ENCODE assay signal across 26 mouse cellular contexts in genomic region chr5:112406017-112406416, GRCm38 (mm10). TPM values are rescaled to one million over a fixed set of nuclear protein-coding genes. Genes with fewer than 3 reads are reported as not detected.
DNase-seq lines count a peak whose midpoint lies in the region; ATAC-seq and TF ChIP-seq lines count a peak whose summit lies in the region.
"Had no signal": no experiment of that assay in that cellular context is flagged by ENCODE, and none has a peak within 500 bp of the region (broad histone marks: within the 10 kb centered on the region; RNA-seq: fewer than 3 reads in every experiment).

No protein-coding gene starts in this region.

- H3K36me3 ChIP-seq in heart, embryonic 10.5 days: no peaks in the 10 kb centered on the region
- no peaks in the 10 kb centered on the region for H3K36me3 ChIP-seq in midbrain, embryonic 11.5 days (ENCODE audit: control insufficient read depth, insufficient read depth, low read length)
- H3K36me3 ChIP-seq in midbrain, embryonic 16.5 days (ENCODE audit: control insufficient read depth, insufficient read depth, low read length): no peaks in the 10 kb centered on the region
- H3K36me3 ChIP-seq in G1E (replicated peaks): no peaks in the 10 kb centered on the region
- H3K36me3 ChIP-seq: embryonic facial prominence, embryonic 15.5 days; forebrain, embryonic 10.5 days; heart, embryonic 13.5 days; hindbrain, embryonic 13.5 days had no signal

- 22% methylated on average over 3 of the region's 3 CpGs for WGBS in heart, embryonic 10.5 days
- 77% methylated on average over 3 of the region's 3 CpGs for WGBS in midbrain, embryonic 11.5 days
- 66% methylated on average over 3 of the region's 3 CpGs for WGBS in midbrain, embryonic 16.5 days

- peak; percentile 81 for DNase-seq in heart, embryonic 10.5 days (ENCODE audit: low spot score)
- no peak for DNase-seq in heart, postnatal 14 days
- peak; percentile 2 for DNase-seq in midbrain, embryonic 11.5 days (ENCODE audit: low spot score, missing footprints)
- DNase-seq in G1E (ENCODE audit: low spot score): peak; percentile 39
- no peak for DNase-seq in frontal cortex, postnatal 10 days (ENCODE audit: low spot score in 2 of 2)
- DNase-seq: adrenal gland, postnatal 10 days; cerebellum, adult 11-12 months; cerebellum, adult 9-10 months; embryo, embryonic 11 days; gastrocnemius, postnatal 36 days; heart, adult 18-20 months had no signal

- H3K27me3 ChIP-seq in heart, embryonic 10.5 days (ENCODE audit: insufficient read depth, poor library complexity, severe bottlenecking): peaks cover 39% of the 10 kb centered on the region
- H3K27me3 ChIP-seq in midbrain, embryonic 11.5 days (ENCODE audit: control insufficient read depth, insufficient read depth, low read length): no peaks in the 10 kb centered on the region
- no peaks in the 10 kb centered on the region for H3K27me3 ChIP-seq in midbrain, embryonic 16.5 days (ENCODE audit: control insufficient read depth, insufficient read depth, low read depth, low read length)
- H3K27me3 ChIP-seq in G1E (ENCODE audit: insufficient read depth, low read length): 0 out of 2 replicates have a peak, but pooled peaks cover 5% of the 10 kb centered on the region
- H3K27me3 ChIP-seq: hindbrain, embryonic 13.5 days had no signal

- H3K4me2 ChIP-seq in midbrain, embryonic 11.5 days: no peak overlapping the region
- no peak overlapping the region for H3K4me2 ChIP-seq in midbrain, embryonic 16.5 days (ENCODE audit: low read length)
- H3K4me2 ChIP-seq: embryonic facial prominence, embryonic 15.5 days; heart, embryonic 13.5 days; hindbrain, embryonic 13.5 days had no signal

- H3K9ac ChIP-seq in midbrain, embryonic 11.5 days (ENCODE audit: low read length): no peak overlapping the region
- no peak overlapping the region for H3K9ac ChIP-seq in midbrain, embryonic 16.5 days (ENCODE audit: low read depth, low read length)
- H3K9ac ChIP-seq: embryonic facial prominence, embryonic 15.5 days; heart, embryonic 13.5 days; hindbrain, embryonic 13.5 days had no signal

- H3K4me3 ChIP-seq in heart, embryonic 10.5 days: no peak overlapping the region
- H3K4me3 ChIP-seq in midbrain, embryonic 11.5 days (ENCODE audit: low read depth, low read length): no peak overlapping the region
- H3K4me3 ChIP-seq in midbrain, embryonic 16.5 days (ENCODE audit: low read depth, low read length): no peak overlapping the region
- no peak overlapping the region for H3K4me3 ChIP-seq in G1E (ENCODE audit: low read depth, low read length)
- H3K4me3 ChIP-seq: embryonic facial prominence, embryonic 15.5 days; erythroblast, embryonic 14.5 days; forebrain, embryonic 10.5 days; heart, embryonic 13.5 days; hindbrain, embryonic 13.5 days had no signal

- H3K27ac ChIP-seq in heart, embryonic 10.5 days: no peak overlapping the region
- no peak overlapping the region for H3K27ac ChIP-seq in midbrain, embryonic 11.5 days (ENCODE audit: low read depth, low read length)
- no peak overlapping the region for H3K27ac ChIP-seq in midbrain, embryonic 16.5 days (ENCODE audit: low read length)
- H3K27ac ChIP-seq: embryonic facial prominence, embryonic 15.5 days; forebrain, embryonic 10.5 days; heart, embryonic 13.5 days; hindbrain, embryonic 13.5 days; hindbrain, postnatal 0 days had no signal

- peaks cover 6% of the 10 kb centered on the region for H3K4me1 ChIP-seq in heart, embryonic 10.5 days
- H3K4me1 ChIP-seq in midbrain, embryonic 11.5 days (ENCODE audit: control insufficient read depth, insufficient read depth, low read length): peaks cover 5% of the 10 kb centered on the region
- H3K4me1 ChIP-seq in midbrain, embryonic 16.5 days (ENCODE audit: control insufficient read depth, insufficient read depth, low read length): peaks cover 16% of the 10 kb centered on the region
- H3K4me1 ChIP-seq in G1E (ENCODE audit: insufficient read depth, low read depth, low read length): no peaks in the 10 kb centered on the region

- no peak for TF ChIP-seq CTCF in G1E (IDR thresholded peaks at IDR 0.05; ENCODE audit: low read depth, low read length)

- no peaks in the 10 kb centered on the region for H3K9me3 ChIP-seq in heart, embryonic 10.5 days
- H3K9me3 ChIP-seq in midbrain, embryonic 11.5 days (ENCODE audit: control insufficient read depth, low read length): no peaks in the 10 kb centered on the region
- no peaks in the 10 kb centered on the region for H3K9me3 ChIP-seq in midbrain, embryonic 16.5 days (replicated peaks; ENCODE audit: control insufficient read depth, low read length, poor library complexity, severe bottlenecking)
- peaks cover 5% of the 10 kb centered on the region for H3K9me3 ChIP-seq in G1E (replicated peaks)
- H3K9me3 ChIP-seq: embryonic facial prominence, embryonic 15.5 days; forebrain, embryonic 10.5 days; heart, embryonic 13.5 days; hindbrain, embryonic 13.5 days had no signal

- ATAC-seq in midbrain, embryonic 11.5 days (ENCODE audit: low FRiP score): no peak
- ATAC-seq in midbrain, embryonic 16.5 days: no peak
- ATAC-seq in G1E (ENCODE audit: extremely low read depth, insufficient number of reproducible peaks, low FRiP score, poor library complexity, severe bottlenecking): no peak
- peak; percentile 68; the same call in 1 of the 2 replicates for ATAC-seq in megakaryocyte-erythroid progenitor cell, adult 5-6 weeks (replicated peaks; ENCODE audit: low FRiP score, low TSS enrichment, poor library complexity, severe bottlenecking)
- ATAC-seq: forebrain, embryonic 14.5 days; hindbrain, postnatal 0 days had no signal

- intact Hi-C loops in heart, postnatal 14 days (cut with DNase I): no loop called here

RNA-seq across cellular contexts. Expression of gene Asphd2, which starts 11.4 kb away (rescaled TPM):
- polyA plus RNA-seq in heart, embryonic 10.5 days (2016; fragmentation: Nextera tagmentation; extraction: Ambion mirVana): 4.3 and 6.8 TPM in 2 replicates
- total RNA-seq in heart, postnatal 14 days (2021): under 1 TPM; 0.55 to 0.80 TPM
- polyA plus RNA-seq in midbrain, embryonic 11.5 days (2014; fragmentation: Nextera tagmentation; extraction: Ambion mirVana): 35.4 and 48.3 TPM in 2 replicates
- 58.8 and 66.2 TPM in 2 replicates for polyA plus RNA-seq in midbrain, embryonic 16.5 days (2015; fragmentation: Nextera tagmentation; extraction: Ambion mirVana)
- total RNA-seq in G1E (2014; fragmentation: Nextera tagmentation) (not detected in 2 replicates), G1E (2017) (0.12 and 0.16 TPM in 2 replicates)
- polyA plus RNA-seq in G1E (2012): not detected in 2 replicates
- not detected in 2 replicates for total RNA-seq in megakaryocyte-erythroid progenitor cell, adult 5-6 weeks (2014; fragmentation: Nextera tagmentation)
- total RNA-seq in megakaryocyte-erythroid progenitor cell, adult 5-6 weeks (2017): not detected in 2 replicates
- total RNA-seq: CH12.LX; hematopoietic stem cell, adult 5-6 weeks had no signal
- polyA plus RNA-seq: erythroblast, embryonic 14.5 days had no signal

RNA-seq across cellular contexts. Expression of gene Gm6588, which starts 43.2 kb away (rescaled TPM):
- polyA plus RNA-seq in heart, embryonic 10.5 days (2016; fragmentation: Nextera tagmentation; extraction: Ambion mirVana): 0.11 TPM in 1 of 2 replicates, not detected in the other
- total RNA-seq in heart, postnatal 14 days (2021): not detected
- not detected in 2 replicates for polyA plus RNA-seq in midbrain, embryonic 11.5 days (2014; fragmentation: Nextera tagmentation; extraction: Ambion mirVana)
- 1.0 and 1.6 TPM in 2 replicates for polyA plus RNA-seq in midbrain, embryonic 16.5 days (2015; fragmentation: Nextera tagmentation; extraction: Ambion mirVana)
- total RNA-seq in G1E (2014; fragmentation: Nextera tagmentation) (not detected in 2 replicates), G1E (2017) (0.16 TPM in 1 of 2 replicates, not detected in the other)
- not detected in 2 replicates for polyA plus RNA-seq in G1E (2012)
- total RNA-seq in megakaryocyte-erythroid progenitor cell, adult 5-6 weeks (2014; fragmentation: Nextera tagmentation): not detected in 2 replicates
- not detected in 2 replicates for total RNA-seq in megakaryocyte-erythroid progenitor cell, adult 5-6 weeks (2017)
- total RNA-seq: adrenal gland, postnatal 10 days; CH12.LX; gastrocnemius, adult 8-10 months; gastrocnemius, postnatal 36 days; heart, adult 18-20 months; hematopoietic stem cell, adult 5-6 weeks; hindbrain, postnatal 0 days had no signal
- polyA plus RNA-seq: embryonic facial prominence, embryonic 11.5 days; embryonic facial prominence, embryonic 15.5 days; erythroblast, embryonic 14.5 days; heart, embryonic 13.5 days; heart, postnatal 0 days; intestine, embryonic 14.5 days had no signal

RNA-seq across cellular contexts. Expression of gene Gm6583, which starts 50.2 kb away (rescaled TPM):
- polyA plus RNA-seq in heart, embryonic 10.5 days (2016; fragmentation: Nextera tagmentation; extraction: Ambion mirVana): 0.18 and 0.28 TPM in 2 replicates
- under 1 TPM in 1 of 2 experiments, not detected in 1; 0.10 TPM for total RNA-seq in heart, postnatal 14 days (2021)
- polyA plus RNA-seq in midbrain, embryonic 11.5 days (2014; fragmentation: Nextera tagmentation; extraction: Ambion mirVana): not detected in 2 replicates
- polyA plus RNA-seq in midbrain, embryonic 16.5 days (2015; fragmentation: Nextera tagmentation; extraction: Ambion mirVana): 0.17 and 0.29 TPM in 2 replicates
- total RNA-seq in G1E (2014; fragmentation: Nextera tagmentation) (not detected in 2 replicates), G1E (2017) (not detected in 2 replicates)
- polyA plus RNA-seq in G1E (2012): not detected in 2 replicates
- total RNA-seq in megakaryocyte-erythroid progenitor cell, adult 5-6 weeks (2014; fragmentation: Nextera tagmentation): not detected in 2 replicates
- not detected in 2 replicates for total RNA-seq in megakaryocyte-erythroid progenitor cell, adult 5-6 weeks (2017)
- total RNA-seq: CH12.LX; gastrocnemius, adult 8-10 months; gastrocnemius, postnatal 36 days; heart, adult 18-20 months; hematopoietic stem cell, adult 5-6 weeks; hindbrain, postnatal 0 days had no signal
- polyA plus RNA-seq: heart, postnatal 0 days had no signal

Comparison
In these comparisons a context has a peak if more than half of its experiments do, and no peak if none do; other contexts are left out.
1. DNase-seq: peak in heart, embryonic 10.5 days (single experiment), midbrain, embryonic 11.5 days (single experiment) and G1E (single experiment); none in heart, postnatal 14 days (0 of 2) and frontal cortex, postnatal 10 days (0 of 2).